Mouse (Mus musculus) right cerebral cortex, postnatal 25 days (tissue): Measurements from ENCODE around the gene Zzef1.
"Not testable (repeated sequence)": the region's sequence is repeated elsewhere in the genome, so short reads cannot be mapped to it uniquely, and the experiment has no call there.

Experiments
- DNase-seq: peaks from one replicate; pipeline ENCODE4 v3.0.0; 2022

Zzef1 gene

GRCm38 (mm10) chr11:72795455-72796295 is at the start of gene Zzef1, which contains the start of gene Cyb5d2:
Gene Zzef1 (plus strand): TSS chr11:72796226.
Gene Cyb5d2 (minus strand): TSS chr11:72796142.
- peak; percentile 94 for DNase-seq

- DNase-seq = no peak
Observed at GRCm38 (mm10) chr11:72751956-72752355, 44.1 kb upstream of the Zzef1 start.

- no peak for DNase-seq
Observed at GRCm38 (mm10) chr11:72758316-72758715, 37.7 kb upstream of the Zzef1 start.

- DNase-seq = no peak
Observed at GRCm38 (mm10) chr11:72759581-72759980, 36.4 kb upstream of the Zzef1 start.

- DNase-seq = no peak
Observed at GRCm38 (mm10) chr11:72760781-72761180, 35.2 kb upstream of the Zzef1 start.

GRCm38 (mm10) chr11:72764270-72764669 is 31.8 kb upstream of the Zzef1 start:
- DNase-seq = no peak

- DNase-seq = no peak
Observed at GRCm38 (mm10) chr11:72767716-72768115, 28.3 kb upstream of the Zzef1 start.

GRCm38 (mm10) chr11:72769061-72769460 is 27.0 kb upstream of the Zzef1 start:
- no peak for DNase-seq

GRCm38 (mm10) chr11:72770324-72770723 is 25.7 kb upstream of the Zzef1 start:
- no peak for DNase-seq

GRCm38 (mm10) chr11:72770816-72771215 is 25.2 kb upstream of the Zzef1 start:
- DNase-seq = no peak

GRCm38 (mm10) chr11:72771461-72771860 is 24.6 kb upstream of the Zzef1 start:
- DNase-seq = no peak

GRCm38 (mm10) chr11:72772611-72773010 is 23.4 kb upstream of the Zzef1 start:
- not testable (repeated sequence) for DNase-seq

GRCm38 (mm10) chr11:72778957-72779356 is 17.1 kb upstream of the Zzef1 start:
- no peak for DNase-seq

- DNase-seq = no peak
Observed at GRCm38 (mm10) chr11:72782103-72782502, 13.9 kb upstream of the Zzef1 start.

- DNase-seq = no peak
Observed at GRCm38 (mm10) chr11:72782503-72782902, 13.5 kb upstream of the Zzef1 start.

- DNase-seq = no peak
Observed at GRCm38 (mm10) chr11:72792033-72792432, 4.0 kb upstream of the Zzef1 start.

GRCm38 (mm10) chr11:72795149-72795454 is 924 bp upstream of the Zzef1 start:
- no peak for DNase-seq

GRCm38 (mm10) chr11:72796296-72796687 is 266 bp downstream of the Zzef1 start:
- no peak for DNase-seq

GRCm38 (mm10) chr11:72796773-72797338 is 830 bp downstream of the Zzef1 start:
- no peak for DNase-seq

- DNase-seq = no peak
Observed at GRCm38 (mm10) chr11:72798112-72798511, 2.1 kb downstream of the Zzef1 start.

- no peak for DNase-seq
Observed at GRCm38 (mm10) chr11:72801182-72801581, 5.2 kb downstream of the Zzef1 start.

GRCm38 (mm10) chr11:72803038-72803437 is 7.0 kb downstream of the Zzef1 start:
- no peak for DNase-seq

GRCm38 (mm10) chr11:72804586-72804985 is 8.6 kb downstream of the Zzef1 start:
- DNase-seq = no peak

GRCm38 (mm10) chr11:72805232-72805631 is 9.2 kb downstream of the Zzef1 start:
- DNase-seq = no peak

- peak; percentile 8 for DNase-seq
Observed at GRCm38 (mm10) chr11:72806556-72806955, 10.5 kb downstream of the Zzef1 start.
